Mouse (Mus musculus) T-cell, adult 2 months (primary cell): ENCODE measurements around the gene Ywhag.

Experiments used
- DNase-seq: peaks from one replicate; pipeline ENCODE4 v3.0.0; 2022; ENCODE audit warnings: low spot score

The Ywhag gene

GRCm38 (mm10) chr5:135934481-135935175 lies at the start of gene Ywhag:
Gene Ywhag (minus strand): TSS chr5:135934616.
- DNase-seq, result peak; percentile 96

DNA sequence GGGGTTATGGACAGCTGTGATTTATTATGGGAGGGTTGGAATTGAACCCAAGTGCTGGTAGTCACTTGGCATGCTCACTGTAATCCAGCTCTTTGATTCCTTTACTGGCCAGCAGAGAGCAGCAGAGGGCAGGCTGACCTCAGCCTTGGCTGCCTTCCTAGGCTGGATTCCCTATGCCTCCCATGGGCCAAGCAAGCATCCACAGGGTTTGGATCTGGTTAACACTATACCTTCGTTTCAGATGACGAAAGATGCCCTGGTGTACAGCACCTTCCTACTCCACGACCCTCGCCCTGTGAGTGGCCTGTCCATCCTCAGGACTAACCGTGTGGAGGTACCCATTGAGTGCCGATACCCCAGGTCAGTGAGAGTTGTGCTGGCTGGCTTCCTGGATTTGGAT lies 48.0 kb upstream of the Ywhag start:
- DNase-seq, result no peak

DNA sequence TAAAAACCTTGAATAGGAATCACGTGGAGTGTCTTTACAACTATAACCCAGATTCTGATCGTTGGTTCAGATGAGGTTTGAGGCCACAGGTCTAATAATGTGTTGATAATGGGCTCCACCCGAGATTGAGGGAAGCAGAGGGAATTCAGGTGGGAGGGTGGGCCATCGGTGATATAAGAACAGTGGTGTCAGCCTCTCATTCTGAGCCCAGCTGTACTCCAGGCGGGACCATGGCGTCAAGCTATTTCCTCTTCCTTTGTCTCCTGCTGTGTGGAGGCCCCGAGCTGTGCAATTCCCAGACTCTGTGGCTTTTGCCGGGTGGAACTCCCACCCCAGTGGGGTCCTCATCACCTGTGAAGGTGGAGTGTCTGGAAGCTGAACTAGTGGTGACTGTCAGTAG lies 45.5 kb upstream of the Ywhag start, which contains the start of gene Zp3:
Gene Zp3 (plus strand): TSS at position 196 of the 400 bp plus-strand sequence.
- DNase-seq, result no peak

GRCm38 (mm10) chr5:135979381-135979780 lies 45.0 kb upstream of the Ywhag start:
- DNase-seq, result no peak

DNA sequence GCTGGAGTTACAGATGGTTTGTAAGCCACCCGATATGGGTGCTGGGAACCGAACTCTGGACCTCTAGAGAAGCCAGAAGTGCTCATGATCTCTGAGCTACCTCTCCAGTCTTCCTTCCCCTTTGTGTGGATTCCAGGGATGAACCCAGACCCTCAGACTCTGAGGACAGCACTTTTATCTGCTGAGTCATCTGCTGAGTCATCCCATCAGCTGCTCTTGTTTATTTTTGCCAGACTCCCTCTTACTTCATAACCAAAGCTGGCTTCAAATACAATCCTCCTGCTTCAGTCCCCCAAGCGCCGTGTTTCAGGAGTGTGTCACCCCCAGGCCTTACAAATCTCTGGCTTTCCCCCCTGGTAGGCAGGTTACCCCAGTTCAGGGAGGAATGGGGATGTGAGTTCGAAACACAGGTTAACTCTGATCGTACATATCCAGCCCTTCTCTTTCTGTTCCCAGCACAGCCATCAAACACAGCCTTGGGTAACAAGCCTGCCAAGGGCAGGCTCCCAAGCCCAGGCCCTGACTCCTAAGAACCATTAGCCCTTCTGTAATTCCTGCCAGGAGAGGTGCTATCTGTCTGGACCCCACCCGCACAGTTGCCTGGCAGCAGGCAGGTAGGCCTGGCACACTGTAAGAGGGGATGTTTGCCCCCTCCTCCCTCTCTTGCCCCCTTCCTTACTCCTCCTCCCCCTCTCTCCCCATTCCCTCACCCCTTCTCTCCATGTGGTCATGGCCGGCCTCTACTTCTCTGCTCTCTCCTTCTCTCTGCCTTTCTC lies 41.7 kb upstream of the Ywhag start:
- DNase-seq, result no peak

- DNase-seq, result no peak
Observed at GRCm38 (mm10) chr5:135974365-135974764, 39.9 kb upstream of the Ywhag start, which contains the start of gene Ssc4d. Gene Ssc4d (minus strand): TSS chr5:135974531.

DNA sequence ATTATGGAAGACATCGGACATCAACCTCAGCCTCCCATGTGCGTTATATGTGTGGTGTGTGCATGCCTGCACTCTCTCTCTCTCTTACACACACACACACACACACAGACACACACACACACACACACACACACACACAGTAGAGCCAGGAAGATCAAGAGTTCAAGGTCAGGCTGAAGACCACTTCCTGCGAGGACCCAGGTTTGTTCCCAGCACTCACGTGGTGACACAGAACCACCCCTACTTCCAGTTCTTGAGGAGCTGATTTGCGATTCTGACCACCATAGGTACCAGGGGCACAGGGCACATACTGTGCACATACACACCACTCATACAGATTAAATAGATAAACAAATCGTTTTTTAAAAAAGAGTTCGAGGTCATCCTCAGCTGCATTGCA lies 37.5 kb upstream of the Ywhag start:
- no peak for DNase-seq

DNA sequence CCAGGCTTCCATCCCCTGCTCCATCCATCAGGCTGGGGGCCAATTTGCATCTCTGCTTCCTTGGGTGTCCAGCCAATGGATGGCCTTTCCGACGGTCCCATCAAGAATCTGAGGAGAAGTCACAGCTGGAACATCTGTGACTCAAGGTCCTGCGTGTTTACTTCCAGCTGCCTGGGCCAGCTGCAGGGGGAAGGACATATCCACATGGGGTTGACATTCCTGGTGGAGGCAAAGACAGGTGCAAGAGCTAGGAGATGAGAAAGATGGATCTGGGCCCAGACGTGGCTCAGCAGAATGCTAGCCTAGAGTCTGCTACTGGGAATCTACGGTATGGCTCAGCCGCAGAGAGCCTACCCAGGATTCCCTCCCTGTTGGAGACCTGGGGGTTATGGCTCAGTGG lies 35.8 kb upstream of the Ywhag start:
- no peak for DNase-seq

DNA sequence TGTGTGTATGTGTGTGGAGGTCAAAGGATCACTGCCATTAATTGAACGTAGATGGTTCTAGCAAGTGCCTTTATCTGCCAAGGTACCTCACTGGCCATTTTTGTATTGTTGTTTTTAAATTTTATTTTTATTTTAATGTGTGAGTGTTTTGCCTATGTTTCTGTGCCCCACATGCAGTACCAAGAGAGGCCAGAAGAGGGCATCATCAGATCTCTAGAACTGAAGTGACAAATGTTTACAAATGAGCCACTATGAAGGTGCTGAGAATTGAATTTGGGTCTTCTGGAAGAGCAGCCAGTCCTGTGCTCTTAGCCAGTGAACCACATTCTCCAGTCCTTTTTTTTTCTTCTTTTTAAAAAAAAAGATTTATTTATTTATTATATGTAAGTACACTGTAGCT lies 34.4 kb upstream of the Ywhag start:
- DNase-seq, result peak; percentile 64

GRCm38 (mm10) chr5:135966866-135967265 lies 32.5 kb upstream of the Ywhag start:
- DNase-seq, result peak; percentile 38

DNA sequence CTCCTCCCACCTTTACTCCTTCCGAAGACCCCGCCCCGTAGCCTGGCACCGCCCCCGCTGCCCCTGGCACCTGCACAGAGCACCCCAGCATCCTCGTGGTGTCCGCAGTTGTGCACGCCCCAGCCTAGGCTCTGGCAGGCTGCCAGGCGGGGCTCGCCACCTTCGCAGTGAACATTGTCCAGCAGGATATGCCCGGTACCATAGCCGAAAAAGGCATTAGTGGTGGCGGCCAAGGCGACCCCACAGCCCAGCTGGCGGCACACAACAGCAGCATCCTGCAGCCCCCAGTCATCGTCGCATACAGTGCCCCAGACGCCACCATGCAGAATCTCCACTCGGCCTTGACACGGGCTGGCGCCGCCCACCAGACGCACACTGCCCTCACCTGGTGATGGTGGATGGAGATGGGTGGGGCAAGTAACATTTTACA lies 31.1 kb upstream of the Ywhag start:
- DNase-seq, result no peak

GRCm38 (mm10) chr5:135963280-135963627 lies 28.8 kb upstream of the Ywhag start:
- DNase-seq, result no peak

DNA sequence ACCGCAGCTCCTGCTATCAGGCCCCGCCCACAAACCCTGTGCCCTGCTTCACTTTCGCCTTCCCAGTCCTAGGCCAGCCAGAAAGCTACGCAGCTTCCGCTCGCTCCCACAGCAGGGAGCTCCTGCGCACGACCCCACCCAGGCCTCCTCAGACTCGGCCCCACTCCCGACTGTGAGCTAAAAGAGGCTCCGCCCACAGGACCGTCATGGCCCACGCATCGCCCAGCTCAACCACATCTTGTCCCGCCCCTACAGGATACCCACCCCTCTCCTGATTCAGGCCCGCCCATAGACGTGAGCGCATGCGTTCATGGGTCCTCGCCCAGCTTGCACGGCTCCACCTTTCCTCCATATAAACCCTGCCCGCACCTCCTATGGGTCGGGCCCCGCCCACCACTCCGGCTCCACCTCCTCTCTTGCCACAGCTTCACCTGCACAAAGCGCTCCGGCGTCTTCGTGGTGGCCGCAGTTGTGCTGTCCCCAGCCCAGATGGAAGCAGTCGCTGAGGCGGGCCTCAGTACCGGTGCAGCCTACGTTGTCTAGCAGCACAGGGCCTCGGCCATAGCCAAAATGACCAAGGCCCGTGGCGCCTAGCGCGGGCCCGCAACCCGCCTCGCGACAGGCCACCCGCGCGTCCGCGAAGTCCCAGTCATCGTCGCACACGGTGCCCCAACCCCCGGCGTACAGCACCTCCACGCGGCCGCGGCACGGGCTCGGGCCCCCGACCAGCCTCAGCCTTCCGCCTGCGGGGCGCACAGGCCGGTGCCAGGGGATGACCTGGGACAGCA lies 28.3 kb upstream of the Ywhag start:
- peak; percentile 100 for DNase-seq

GRCm38 (mm10) chr5:135962125-135962491 lies 27.7 kb upstream of the Ywhag start:
- DNase-seq, result no peak

DNA sequence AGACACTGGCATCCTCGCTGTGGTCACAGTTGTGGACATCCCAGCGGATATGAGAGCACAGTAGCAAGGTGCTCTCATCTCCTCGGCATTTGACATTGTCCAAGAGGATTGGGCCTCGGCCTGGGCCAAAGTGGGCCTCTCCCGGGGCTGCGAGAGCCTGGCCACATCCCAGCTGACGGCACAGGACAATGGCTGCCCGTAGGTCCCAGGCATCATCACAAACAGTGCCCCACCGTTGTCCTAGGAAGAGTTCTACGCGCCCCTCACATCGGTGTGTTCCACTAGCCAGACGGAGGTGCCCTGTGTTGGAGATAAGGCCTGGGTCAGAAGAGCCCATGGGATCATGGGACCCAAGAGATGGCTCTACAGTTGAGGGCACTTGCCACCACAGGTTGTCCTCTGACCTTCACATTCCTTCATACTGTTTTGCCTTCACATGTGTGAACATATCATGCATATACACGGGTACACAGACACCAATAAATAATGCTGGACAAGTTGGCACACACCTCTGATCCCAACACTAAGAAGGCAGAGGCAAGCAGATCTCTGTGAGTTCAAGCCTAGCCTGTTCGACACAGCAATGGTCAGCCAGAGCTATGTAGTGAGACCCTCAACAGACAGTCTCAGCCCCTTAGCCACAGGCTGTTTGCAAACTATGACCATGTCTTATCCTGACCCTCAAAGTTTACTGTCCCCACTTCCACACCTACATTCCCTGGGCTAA lies 26.7 kb upstream of the Ywhag start:
- DNase-seq, result no peak

DNA sequence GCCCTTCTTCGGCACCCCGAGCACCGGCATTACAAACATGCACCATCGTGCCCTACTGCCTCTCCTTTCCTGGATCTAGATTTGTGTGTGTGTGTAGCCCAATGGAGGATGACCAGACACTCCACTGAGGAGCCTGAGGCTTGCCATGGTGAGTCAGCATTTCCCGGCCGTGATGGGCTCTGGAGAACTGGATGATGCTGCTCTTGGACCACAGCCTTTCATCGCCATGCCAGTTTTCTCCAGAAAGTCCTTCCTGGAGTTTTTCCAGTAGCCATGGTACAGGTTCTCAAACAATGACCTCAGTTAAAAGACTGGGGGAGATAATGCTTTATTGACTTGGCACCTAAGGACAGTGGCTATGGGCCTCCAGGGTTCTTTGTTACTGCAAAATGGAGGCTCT lies 25.5 kb upstream of the Ywhag start:
- no peak for DNase-seq

DNA sequence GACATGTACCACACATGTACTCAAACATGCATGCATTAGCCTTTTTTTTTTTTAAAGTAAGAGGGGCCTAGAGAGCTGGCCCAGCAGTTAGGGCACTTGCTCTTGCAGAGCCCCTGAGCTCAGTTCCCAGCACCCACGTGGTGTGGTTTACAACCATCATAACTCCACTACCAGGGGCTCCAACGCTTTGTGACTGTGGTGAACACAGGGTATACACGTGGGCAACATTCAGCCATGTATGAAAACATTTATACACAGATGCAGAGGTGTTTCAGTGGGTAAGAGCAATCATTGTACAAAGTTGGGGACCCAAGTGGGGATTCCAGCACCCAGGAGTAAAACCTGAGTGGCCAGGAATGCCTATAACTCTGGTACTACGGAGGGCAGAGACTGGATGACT lies 24.0 kb upstream of the Ywhag start:
- DNase-seq, result no peak

DNA sequence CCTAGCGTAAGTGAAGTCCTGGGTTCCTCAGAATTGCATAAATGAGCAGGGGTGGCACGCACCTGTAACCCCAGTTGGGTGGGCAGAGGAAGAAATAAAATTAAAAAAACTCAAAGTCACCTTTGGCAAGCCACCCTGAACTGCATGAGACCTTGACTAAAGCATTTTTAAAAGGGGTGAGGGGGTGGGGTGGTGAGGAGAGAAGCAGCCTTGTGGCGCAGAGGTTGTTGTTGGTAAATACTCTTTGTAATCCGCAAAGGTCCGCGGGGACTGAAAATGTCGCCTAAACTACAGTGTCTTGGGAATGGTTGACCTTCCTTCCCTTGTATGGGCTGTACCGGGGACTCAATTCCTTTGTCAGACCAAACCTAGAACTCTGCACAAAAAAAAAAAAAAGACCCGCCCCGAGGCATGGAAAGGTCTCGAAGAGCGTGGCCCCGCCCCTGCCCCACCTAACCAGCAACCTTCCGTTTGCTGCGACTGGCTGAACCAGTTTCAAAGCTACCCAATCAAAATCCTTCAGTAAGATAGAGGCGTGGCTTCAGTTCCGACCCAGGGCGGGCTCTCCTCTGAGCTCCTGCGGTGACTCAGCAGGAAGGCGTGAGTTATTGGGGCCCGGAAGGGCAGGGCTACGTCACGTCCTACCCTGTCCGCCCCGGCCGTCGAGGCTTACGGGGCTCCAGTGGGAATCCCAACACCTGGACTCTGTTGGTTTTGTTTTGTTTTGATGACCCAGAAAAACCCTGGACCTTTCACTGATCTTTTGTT lies 23.0 kb upstream of the Ywhag start:
- peak; percentile 95 for DNase-seq

DNA sequence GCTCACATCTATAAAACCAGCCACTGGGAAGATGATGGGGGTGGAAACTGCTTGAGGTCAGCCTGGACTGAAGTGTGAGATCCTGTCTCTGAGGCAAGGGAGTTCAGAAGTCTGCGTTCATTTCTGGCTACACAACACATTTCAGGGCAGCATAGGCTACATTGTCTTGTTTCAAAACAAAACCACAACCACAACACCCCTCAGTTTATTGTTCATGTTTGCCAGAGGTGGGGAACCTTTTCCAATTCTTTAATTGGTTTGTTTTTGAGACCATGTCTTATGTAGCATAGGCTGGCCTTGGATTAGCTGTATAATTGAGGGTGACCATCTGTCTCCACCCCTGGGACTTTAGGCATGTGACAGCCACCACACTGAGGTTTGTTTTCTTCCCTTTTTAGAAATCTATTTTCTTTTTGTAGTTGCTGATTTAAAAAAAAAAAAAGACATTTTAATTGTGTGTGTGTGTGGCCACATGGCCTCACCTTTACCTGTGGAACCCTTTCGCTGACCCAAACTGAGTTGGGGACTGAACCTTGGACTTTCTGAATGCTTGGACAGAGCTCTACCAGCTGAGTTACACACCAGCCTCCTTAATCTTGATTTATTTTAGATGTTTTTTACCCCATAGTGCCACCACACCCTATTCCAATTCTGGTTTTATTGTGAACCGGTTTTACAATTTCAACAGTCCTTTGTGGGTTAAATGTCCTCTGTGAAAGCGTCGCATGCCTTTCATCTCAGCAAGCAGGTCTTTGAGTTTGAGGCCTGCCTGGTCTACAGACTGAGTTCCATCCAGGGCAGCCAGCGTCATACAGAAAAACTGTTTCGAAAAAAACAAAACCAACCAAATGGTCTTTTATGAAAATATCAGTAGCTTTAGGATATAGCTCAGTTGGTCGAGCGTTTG lies 22.1 kb upstream of the Ywhag start:
- DNase-seq, result no peak

DNA sequence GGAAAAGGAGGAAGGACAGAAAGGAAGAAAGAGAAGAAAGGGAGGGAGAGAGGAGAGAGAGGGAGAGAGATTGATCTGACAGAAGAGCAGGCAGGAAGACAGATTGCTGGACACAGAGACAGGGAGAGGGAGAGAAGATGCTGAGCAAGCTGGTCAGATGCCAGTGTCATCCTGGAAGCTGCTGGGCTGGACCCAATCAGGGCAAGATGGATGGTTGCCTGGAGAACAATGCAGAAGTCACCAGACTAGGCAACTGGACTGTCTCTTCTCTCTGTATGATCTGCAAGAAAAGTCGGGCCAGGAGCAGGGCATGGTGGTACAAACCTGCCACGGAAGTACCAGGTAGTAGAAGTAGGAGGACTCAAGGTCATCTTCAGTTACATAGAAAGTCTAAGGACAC lies 18.4 kb upstream of the Ywhag start:
- DNase-seq, result no peak
